1 mouse cellular context compared by ENCODE assay signal in the genomic region with DNA sequence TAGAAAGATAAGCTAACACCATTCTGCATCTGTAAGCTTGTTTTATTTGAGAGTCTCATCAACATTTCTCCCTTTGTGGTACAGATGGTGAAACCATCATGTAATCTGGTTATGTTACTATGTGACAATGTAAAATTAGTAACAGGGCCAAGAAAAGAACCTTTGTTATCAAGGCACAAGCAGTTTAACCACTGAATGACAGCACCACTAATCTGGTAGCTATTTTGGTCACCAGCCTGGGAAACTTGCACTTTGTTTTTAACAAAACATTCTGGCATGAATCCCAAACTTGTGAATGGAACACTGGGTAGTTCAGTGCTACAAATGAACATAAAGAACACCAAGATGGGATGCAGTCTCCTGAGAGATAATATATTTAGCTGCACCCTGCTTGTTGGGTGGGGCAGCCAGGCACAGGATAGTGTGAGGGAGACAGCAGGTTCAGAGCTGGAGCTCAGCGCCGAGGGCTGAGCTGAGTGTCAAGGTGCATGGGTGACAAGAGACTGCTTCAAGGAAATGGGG.
TF ChIP-seq lines count a peak whose summit lies in the region.

No protein-coding gene starts in this region.

TF ChIP-seq in MEL, 35 proteins besides CTCF, POLR2A, EP300 and RAD21 (continued from another document):
- peak; percentile 100 for TF ChIP-seq MEF2A (IDR thresholded peaks at IDR 0.05; ENCODE audit: extremely low read depth, insufficient replicate concordance, low read depth, low read length, poor library complexity, severe bottlenecking)
- TF ChIP-seq ZKSCAN1 (IDR thresholded peaks at IDR 0.05; ENCODE audit: low read depth, low read length), result no peak
- TF ChIP-seq MXI1 (IDR thresholded peaks at IDR 0.05; ENCODE audit: low read depth, low read length), result peak; percentile 49; the same call in 1 of the 2 replicates
- TF ChIP-seq POLR2AphosphoS2 (IDR thresholded peaks at IDR 0.05; ENCODE audit: low read length), result no peak
- TF ChIP-seq ETS1 (IDR thresholded peaks at IDR 0.05; ENCODE audit: low read depth, low read length), result peak; percentile 93
- no peak for TF ChIP-seq UBTF (IDR thresholded peaks at IDR 0.05; ENCODE audit: borderline replicate concordance, insufficient read depth, low read depth, low read length)
- TF ChIP-seq MAX (IDR thresholded peaks at IDR 0.05; ENCODE audit: low read length), result no peak
- TF ChIP-seq MAFK (IDR thresholded peaks at IDR 0.05; ENCODE audit: borderline replicate concordance, low read depth, low read length), result no peak; the same call in 1 of the 2 replicates
- no peak for TF ChIP-seq CHD1 (IDR thresholded peaks at IDR 0.05; ENCODE audit: low read depth, low read length)
- no peak for TF ChIP-seq MYC (IDR thresholded peaks at IDR 0.05; ENCODE audit: low read depth, low read length)
- TF ChIP-seq HCFC1 (IDR thresholded peaks at IDR 0.05; ENCODE audit: low read depth, low read length), result no peak
- TF ChIP-seq POLR2AphosphoS5 (IDR thresholded peaks at IDR 0.05; ENCODE audit: borderline replicate concordance, low read depth, low read length), result no peak
- no peak for TF ChIP-seq GABPA (IDR thresholded peaks at IDR 0.05; ENCODE audit: low read depth, low read length)
- TF ChIP-seq USF1 (IDR thresholded peaks at IDR 0.05; ENCODE audit: low read depth, low read length), result no peak
- no peak for TF ChIP-seq ELF1 (IDR thresholded peaks at IDR 0.05; ENCODE audit: low read depth, low read length)
- TF ChIP-seq E2F4 (IDR thresholded peaks at IDR 0.05; ENCODE audit: borderline replicate concordance, low read depth, low read length), result no peak
